Mouse (Mus musculus) mouse trophoblast stem cell (cell line): ENCODE measurements around the gene Raph1.
"Not testable (repeated sequence)": the region's sequence is repeated elsewhere in the genome, so short reads cannot be mapped to it uniquely, and the experiment has no call there.

Experiments used
- in situ Hi-C, 2 experiments: fragments of 300-500 bp; cut with MseI, MboI; formaldehyde crosslinking; loops; 2 replicates in 1 of 2; 3 replicates in 1 of 2; pipeline ENCODE4 v1.15.1; 2025

Gene Raph1

GRCm38 (mm10) chr1:60565270-60565920, 1.5 kb downstream of the Raph1 start:
- in situ Hi-C loops, result no loop called here

- in situ Hi-C loops, result no loop called here
These were observed 2.2 kb downstream of the Raph1 start for GRCm38 (mm10) chr1:60564691-60565090.

GRCm38 (mm10) chr1:60563021-60563420, 3.9 kb downstream of the Raph1 start:
- in situ Hi-C loops, result no loop called here

GRCm38 (mm10) chr1:60543681-60544080, 23.2 kb downstream of the Raph1 start:
- in situ Hi-C loops, result no loop called here

- in situ Hi-C loops, result loop anchor here (10.0 kb wide), 1 partner anchor 316 kb away; no protein-coding TSS in a partner anchor
These were observed 27.6 kb downstream of the Raph1 start for GRCm38 (mm10) chr1:60539272-60539671.

- in situ Hi-C loops, result loop anchor here (10.0 kb wide), 1 partner anchor 320 kb away; no protein-coding TSS in a partner anchor
These were observed 32.0 kb downstream of the Raph1 start for GRCm38 (mm10) chr1:60534932-60535331.

GRCm38 (mm10) chr1:60530636-60531035, 36.3 kb downstream of the Raph1 start:
- in situ Hi-C loops, result loop anchor here (10.0 kb wide), 1 partner anchor 324 kb away; no protein-coding TSS in a partner anchor

GRCm38 (mm10) chr1:60530107-60530506, 36.8 kb downstream of the Raph1 start:
- in situ Hi-C loops, result loop anchor here (10.0 kb wide), 1 partner anchor 325 kb away; no protein-coding TSS in a partner anchor

- in situ Hi-C loops, result no loop called here
These were observed 56.3 kb downstream of the Raph1 start for GRCm38 (mm10) chr1:60510584-60510983.

GRCm38 (mm10) chr1:60503456-60503855, 63.4 kb downstream of the Raph1 start:
- in situ Hi-C loops, result no loop called here

- in situ Hi-C loops, result no loop called here
These were observed 73.5 kb downstream of the Raph1 start for GRCm38 (mm10) chr1:60493421-60493820.

GRCm38 (mm10) chr1:60492404-60492803, 74.5 kb downstream of the Raph1 start:
- in situ Hi-C loops, result no loop called here

GRCm38 (mm10) chr1:60490510-60490909, 76.4 kb downstream of the Raph1 start:
- in situ Hi-C loops, result no loop called here

- in situ Hi-C loops, result no loop called here
These were observed 77.2 kb downstream of the Raph1 start for GRCm38 (mm10) chr1:60489660-60490059.

GRCm38 (mm10) chr1:60488635-60489034, 78.3 kb downstream of the Raph1 start:
- in situ Hi-C loops, result no loop called here

GRCm38 (mm10) chr1:60485649-60486048, 81.3 kb downstream of the Raph1 start:
- in situ Hi-C loops, result no loop called here

GRCm38 (mm10) chr1:60482881-60483280, 84.0 kb downstream of the Raph1 start:
- in situ Hi-C loops, result no loop called here

GRCm38 (mm10) chr1:60481561-60481960, 85.3 kb downstream of the Raph1 start:
- in situ Hi-C loops, result no loop called here

- in situ Hi-C loops, result no loop called here
These were observed 96.4 kb downstream of the Raph1 start for GRCm38 (mm10) chr1:60470541-60470940.

- in situ Hi-C loops, result no loop called here
These were observed 97.4 kb downstream of the Raph1 start for GRCm38 (mm10) chr1:60469491-60469890.

GRCm38 (mm10) chr1:60460623-60461022, 106.3 kb downstream of the Raph1 start:
- in situ Hi-C loops, result no loop called here

GRCm38 (mm10) chr1:60449896-60450295, 117.0 kb downstream of the Raph1 start:
- in situ Hi-C loops, result no loop called here

GRCm38 (mm10) chr1:60447067-60447466, 119.8 kb downstream of the Raph1 start:
- in situ Hi-C loops, result no loop called here

GRCm38 (mm10) chr1:60441438-60441837, 125.5 kb downstream of the Raph1 start:
- in situ Hi-C loops, result not testable (repeated sequence)
